Mouse (Mus musculus): ENCODE data around the gene Cadps. TPM values are rescaled to one million over a fixed set of nuclear protein-coding genes. Genes with fewer than 3 reads are reported as not detected.
"Not testable (repeated sequence)": the region's sequence is repeated elsewhere in the genome, so short reads cannot be mapped to it uniquely, and the experiment has no call there.

The Cadps gene
- polyA plus RNA-seq, 1 experiment: 194 TPM

DNA sequence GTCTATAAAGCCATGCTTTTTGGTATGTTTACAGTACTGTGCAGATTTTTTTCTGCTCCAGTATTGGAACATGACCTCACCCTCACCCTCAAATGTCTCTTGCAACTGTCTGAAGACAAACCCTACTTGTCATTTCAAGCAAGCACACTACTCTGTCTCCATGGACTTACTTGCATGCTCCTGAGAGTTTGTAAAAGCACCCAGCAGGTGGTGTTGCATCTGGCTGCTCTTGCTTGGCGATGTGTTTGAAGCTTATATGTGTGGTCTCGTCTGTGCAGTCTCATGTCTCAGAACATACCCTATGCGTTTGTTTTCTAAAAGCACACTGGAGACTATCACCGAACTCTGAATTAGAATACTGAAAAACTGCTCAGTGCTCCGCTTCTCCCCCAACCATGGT, 241.2 kb downstream of the Cadps start:
- Histone ChIP-seq H3K4me3 (ENCODE audit: insufficient read depth, low read depth, low read length) (no peak overlapping the region), H3K27ac (ENCODE audit: insufficient read depth, low read depth, low read length) (no peak overlapping the region), H3K4me1 (ENCODE audit: control insufficient read depth, insufficient read depth, low read length) (peaks cover 10% of the 10 kb centered on the region)
- TF ChIP-seq CTCF (IDR thresholded peaks at IDR 0.05; ENCODE audit: insufficient read depth, low read depth, low read length): no peak
- TF ChIP-seq POLR2A (IDR thresholded peaks at IDR 0.05; ENCODE audit: insufficient read depth, low read depth, low read length): no peak
- 62% methylated on average over 5 of the region's 5 CpGs for WGBS

DNA sequence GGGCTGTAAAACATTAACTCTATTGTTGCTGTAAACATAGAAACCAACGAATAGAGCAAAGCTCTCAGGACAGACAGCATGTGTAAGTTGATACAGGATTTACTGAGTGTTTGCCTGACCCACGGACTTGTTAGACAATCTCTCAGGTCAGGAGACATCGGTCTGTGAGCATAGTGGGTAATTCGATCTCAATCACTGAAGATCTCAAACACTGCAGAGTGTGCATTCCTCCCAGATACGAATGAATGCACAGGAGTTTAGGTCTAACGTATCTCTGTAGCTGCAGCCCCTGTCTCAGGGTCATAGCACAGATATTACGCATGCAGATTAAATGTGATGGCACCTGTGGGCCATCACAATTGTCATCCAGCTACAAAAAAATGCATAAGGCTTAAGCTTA, 242.1 kb downstream of the Cadps start:
- 59% methylated on average over 7 of the region's 7 CpGs for WGBS
- Histone ChIP-seq H3K4me1 (ENCODE audit: control insufficient read depth, insufficient read depth, low read length) (peaks cover 14% of the 10 kb centered on the region), H3K4me3 (ENCODE audit: insufficient read depth, low read depth, low read length) (no peak overlapping the region), H3K27ac (ENCODE audit: insufficient read depth, low read depth, low read length) (no peak overlapping the region)
- no peak for TF ChIP-seq CTCF (IDR thresholded peaks at IDR 0.05; ENCODE audit: insufficient read depth, low read depth, low read length)
- no peak for TF ChIP-seq POLR2A (IDR thresholded peaks at IDR 0.05; ENCODE audit: insufficient read depth, low read depth, low read length)

DNA sequence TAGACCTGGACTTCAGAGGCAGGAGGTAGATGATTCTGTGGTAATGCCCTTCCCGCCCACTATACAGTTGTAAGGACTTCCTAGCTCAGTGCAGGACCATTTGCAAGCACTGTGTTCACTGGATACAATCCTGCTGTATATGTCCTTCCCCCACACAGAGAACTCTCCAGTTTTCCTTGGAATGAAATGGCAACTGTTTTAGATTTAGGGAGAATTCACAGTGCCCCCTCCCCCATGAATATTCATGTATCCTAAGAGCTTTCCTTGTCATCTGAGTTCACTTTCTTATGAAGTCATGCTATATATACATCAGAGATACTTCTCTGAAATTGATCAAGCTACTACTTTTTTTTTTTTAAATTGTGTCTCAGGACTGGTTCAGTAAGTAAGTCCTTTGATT, 244.7 kb downstream of the Cadps start:
- no peak for TF ChIP-seq CTCF (IDR thresholded peaks at IDR 0.05; ENCODE audit: insufficient read depth, low read depth, low read length)
- TF ChIP-seq POLR2A (IDR thresholded peaks at IDR 0.05; ENCODE audit: insufficient read depth, low read depth, low read length): no peak
- WGBS: 92% methylated on average over 1 of the region's 1 CpGs
- Histone ChIP-seq H3K4me3 (ENCODE audit: insufficient read depth, low read depth, low read length) (no peak overlapping the region), H3K4me1 (ENCODE audit: control insufficient read depth, insufficient read depth, low read length) (peaks cover 18% of the 10 kb centered on the region), H3K27ac (ENCODE audit: insufficient read depth, low read depth, low read length) (no peak overlapping the region)

DNA sequence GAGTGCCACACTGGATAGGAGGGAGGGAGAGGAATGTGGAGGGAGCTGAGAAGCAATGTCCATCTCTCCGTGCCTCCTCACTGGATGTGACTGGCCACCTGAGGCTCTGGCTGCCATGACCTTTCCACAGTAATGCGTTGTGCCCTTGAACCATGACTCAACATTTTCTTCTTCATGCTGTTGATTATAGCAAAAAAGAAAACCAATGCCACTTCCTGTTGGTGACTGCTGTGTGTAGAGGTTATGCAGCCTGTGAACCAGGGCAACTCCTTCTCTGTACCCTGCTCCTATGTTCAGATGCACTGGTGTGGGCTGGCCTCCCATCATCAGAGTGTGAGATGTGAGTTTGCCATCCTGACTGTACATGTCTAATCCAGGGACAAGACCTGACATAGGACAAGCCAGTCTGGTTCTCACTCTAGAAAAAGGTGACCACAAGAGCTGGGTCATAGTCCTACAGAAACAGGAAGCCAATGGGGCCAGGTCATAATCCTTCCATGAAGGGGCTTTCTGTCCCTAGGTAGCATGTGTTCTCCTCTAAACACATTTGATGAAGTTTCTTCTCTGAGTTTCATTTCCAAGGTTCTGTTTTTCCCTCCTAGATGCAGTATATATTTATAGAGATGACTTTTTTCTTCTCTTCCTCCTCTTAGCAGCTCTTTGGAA, 245.3 kb downstream of the Cadps start:
- no peak for TF ChIP-seq CTCF (IDR thresholded peaks at IDR 0.05; ENCODE audit: insufficient read depth, low read depth, low read length)
- no peak for TF ChIP-seq POLR2A (IDR thresholded peaks at IDR 0.05; ENCODE audit: insufficient read depth, low read depth, low read length)
- Histone ChIP-seq H3K4me3 (ENCODE audit: insufficient read depth, low read depth, low read length) (no peak overlapping the region), H3K27ac (ENCODE audit: insufficient read depth, low read depth, low read length) (no peak overlapping the region), H3K4me1 (ENCODE audit: control insufficient read depth, insufficient read depth, low read length) (peaks cover 18% of the 10 kb centered on the region)
- 79% methylated on average over 2 of the region's 2 CpGs for WGBS

DNA sequence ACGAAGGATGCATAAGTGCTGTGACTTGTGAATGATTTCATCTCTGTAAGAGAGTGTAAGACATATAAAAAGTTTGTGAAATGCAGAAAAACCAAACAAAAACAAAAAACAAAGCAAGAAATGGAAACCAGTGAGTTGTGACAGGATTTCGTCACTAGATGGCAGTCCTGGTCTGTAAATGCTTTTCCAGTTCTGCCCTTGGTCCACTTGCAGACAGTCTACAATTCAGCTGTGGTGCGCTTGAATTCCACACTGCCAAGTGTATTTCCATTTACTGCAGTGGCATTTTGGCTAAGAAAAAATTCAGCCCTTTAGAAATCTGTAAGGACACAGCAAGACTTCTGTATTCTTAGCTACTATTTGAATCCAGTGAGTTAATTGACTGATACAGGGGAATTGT, 247.8 kb downstream of the Cadps start:
- TF ChIP-seq POLR2A (IDR thresholded peaks at IDR 0.05; ENCODE audit: insufficient read depth, low read depth, low read length) (no peak), CTCF (IDR thresholded peaks at IDR 0.05; ENCODE audit: insufficient read depth, low read depth, low read length) (no peak)
- no peak overlapping the region for H3K27ac ChIP-seq (ENCODE audit: insufficient read depth, low read depth, low read length)
- peaks cover 19% of the 10 kb centered on the region for H3K4me1 ChIP-seq (ENCODE audit: control insufficient read depth, insufficient read depth, low read length)
- WGBS: 9% methylated on average over 3 of the region's 3 CpGs
- no peak overlapping the region for H3K4me3 ChIP-seq (ENCODE audit: insufficient read depth, low read depth, low read length)

DNA sequence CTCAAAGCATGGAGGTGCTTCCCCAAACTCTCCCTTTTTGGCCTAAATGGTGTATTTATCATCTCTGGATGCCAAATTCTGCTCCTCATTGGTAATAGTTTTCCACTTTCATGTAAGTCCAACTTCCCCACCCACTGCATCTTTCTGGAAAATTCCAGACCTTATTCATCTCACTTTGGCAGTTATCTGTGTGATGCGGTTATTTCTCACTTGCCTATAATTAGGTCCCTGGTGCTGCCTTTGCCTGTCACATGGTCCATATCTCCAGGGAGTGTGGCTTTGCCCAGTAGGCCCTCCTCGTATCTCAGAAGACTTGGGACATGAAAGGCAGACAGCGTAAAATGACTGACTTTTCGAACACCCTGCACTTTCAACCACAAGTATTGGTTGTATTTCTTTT, 248.5 kb downstream of the Cadps start:
- 49% methylated on average over 4 of the region's 4 CpGs for WGBS
- TF ChIP-seq CTCF (IDR thresholded peaks at IDR 0.05; ENCODE audit: insufficient read depth, low read depth, low read length): no peak
- no peak for TF ChIP-seq POLR2A (IDR thresholded peaks at IDR 0.05; ENCODE audit: insufficient read depth, low read depth, low read length)
- Histone ChIP-seq H3K4me1 (ENCODE audit: control insufficient read depth, insufficient read depth, low read length) (peaks cover 19% of the 10 kb centered on the region), H3K4me3 (ENCODE audit: insufficient read depth, low read depth, low read length) (no peak overlapping the region), H3K27ac (ENCODE audit: insufficient read depth, low read depth, low read length) (0 out of 2 replicates have a peak overlapping the region, but pooled peaks have one; percentile 2)

DNA sequence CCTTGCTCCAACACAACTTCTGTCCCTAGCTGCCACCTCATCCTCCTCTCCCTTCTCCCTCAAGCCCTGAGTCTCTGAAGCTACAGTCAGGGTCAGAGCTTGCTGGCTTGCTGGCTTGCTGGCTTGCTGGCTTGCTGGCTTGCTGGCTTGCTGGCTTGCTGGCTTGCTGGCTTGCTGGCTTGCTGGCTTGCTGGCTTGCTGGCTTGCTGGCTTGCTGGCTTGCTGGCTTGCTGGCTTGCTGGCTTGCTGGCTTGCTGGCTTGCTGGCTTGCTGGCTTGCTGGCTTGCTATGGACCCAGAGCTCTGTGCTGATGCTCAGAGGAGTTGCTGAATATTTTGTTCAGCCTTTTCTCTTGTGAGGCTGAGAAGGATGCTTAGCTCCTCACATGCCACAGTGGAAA, 261.1 kb downstream of the Cadps start:
- H3K4me3 ChIP-seq (ENCODE audit: insufficient read depth, low read depth, low read length): not testable (repeated sequence)
- 0 out of 2 replicates have a peak overlapping the region, but pooled peaks have one; percentile 6 for H3K27ac ChIP-seq (ENCODE audit: insufficient read depth, low read depth, low read length)
- peaks cover 15% of the 10 kb centered on the region for H3K4me1 ChIP-seq (ENCODE audit: control insufficient read depth, insufficient read depth, low read length)

DNA sequence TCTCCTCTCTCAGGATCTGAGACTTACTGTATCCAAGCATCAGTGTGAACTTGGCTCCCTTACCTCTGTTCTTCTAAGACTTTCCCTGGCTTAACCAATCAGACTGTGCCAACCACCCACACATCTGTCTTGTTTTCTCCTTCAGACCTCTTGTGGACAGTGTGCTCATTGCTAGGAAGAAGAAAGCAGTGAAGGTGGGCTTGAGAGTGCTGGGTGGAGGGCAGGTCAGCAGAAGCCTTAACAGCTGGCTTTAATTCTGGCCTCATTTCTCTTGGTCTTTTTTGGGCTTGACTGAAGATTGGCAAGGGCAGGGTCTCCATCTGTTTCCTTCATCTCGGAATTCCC, 262.7 kb downstream of the Cadps start:
- Histone ChIP-seq H3K4me3 (ENCODE audit: insufficient read depth, low read depth, low read length) (no peak overlapping the region), H3K27ac (ENCODE audit: insufficient read depth, low read depth, low read length) (no peak overlapping the region), H3K4me1 (ENCODE audit: control insufficient read depth, insufficient read depth, low read length) (peaks cover 15% of the 10 kb centered on the region)
- TF ChIP-seq POLR2A (IDR thresholded peaks at IDR 0.05; ENCODE audit: insufficient read depth, low read depth, low read length): no peak
- TF ChIP-seq CTCF (IDR thresholded peaks at IDR 0.05; ENCODE audit: insufficient read depth, low read depth, low read length): no peak
- 79% methylated on average over 1 of the region's 1 CpGs for WGBS

DNA sequence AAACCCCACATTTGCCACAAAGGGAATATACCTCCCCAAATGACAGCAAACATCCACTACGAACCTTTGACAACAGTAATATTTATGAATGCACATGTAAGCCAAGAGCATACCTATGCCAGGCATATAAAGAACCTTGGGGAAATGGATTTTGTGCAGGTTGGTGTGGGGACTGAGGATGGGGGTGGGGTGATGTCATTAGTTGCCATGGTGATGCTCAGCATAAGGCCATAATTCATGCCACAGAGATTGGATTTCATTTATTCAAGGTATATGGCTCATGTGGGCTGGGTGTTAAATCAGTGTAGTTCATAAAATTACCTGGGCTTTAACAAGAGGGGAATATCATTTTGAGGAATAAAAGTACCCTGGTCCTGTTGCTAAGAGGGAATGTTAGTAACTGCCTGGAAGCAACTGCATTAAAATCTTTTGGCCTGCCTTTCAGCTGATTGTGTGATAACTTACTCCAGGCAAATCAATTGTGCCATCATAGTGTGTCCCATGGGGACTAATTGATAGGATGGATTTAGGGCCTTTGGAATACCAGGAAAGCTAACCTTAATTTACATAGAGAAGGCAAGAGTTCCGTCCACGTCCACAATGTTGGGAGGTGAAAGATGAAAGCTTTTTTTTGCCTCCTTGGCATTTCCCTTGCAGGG, 263.2 kb downstream of the Cadps start:
- TF ChIP-seq POLR2A (IDR thresholded peaks at IDR 0.05; ENCODE audit: insufficient read depth, low read depth, low read length): no peak
- TF ChIP-seq CTCF (IDR thresholded peaks at IDR 0.05; ENCODE audit: insufficient read depth, low read depth, low read length): no peak
- Histone ChIP-seq H3K27ac (ENCODE audit: insufficient read depth, low read depth, low read length) (no peak overlapping the region), H3K4me1 (ENCODE audit: control insufficient read depth, insufficient read depth, low read length) (peaks cover 15% of the 10 kb centered on the region), H3K4me3 (ENCODE audit: insufficient read depth, low read depth, low read length) (no peak overlapping the region)
- 73% methylated on average over 3 of the region's 3 CpGs for WGBS

Data from olfactory bulb, adult 2 months (tissue).